Mouse (Mus musculus) hindbrain, embryonic 14.5 days (tissue): ENCODE data around the gene Tulp2. TPM values are rescaled to one million over a fixed set of nuclear protein-coding genes. Genes with fewer than 3 reads are reported as not detected.

Source experiments
- ATAC-seq: fragments of 200-750 bp; cut with Nextera tagmentation; 2 replicates; pipeline ENCODE4 v1.8.0; 2017; ENCODE audit warnings: moderate number of reproducible peaks, mild to moderate bottlenecking, moderate TSS enrichment, moderate library complexity; ENCODE audit not compliant: low FRiP score
- DNase-seq: peaks from one replicate; pipeline ENCODE4 v3.0.0-alpha.2; 2015; ENCODE audit warnings: low spot score
- H3K27ac ChIP-seq: fragments of 300-500 bp; sonication (generic); 2 replicates; pipeline ENCODE4 v1.5.1; 2014; ENCODE audit warnings: mild to moderate bottlenecking, moderate library complexity
- H3K27me3 ChIP-seq: fragments of 300-500 bp; sonication (generic); 2 replicates; pipeline ENCODE4 v1.6.1; 2014; ENCODE audit warnings: mild to moderate bottlenecking, low read length, mixed read lengths; ENCODE audit not compliant: control insufficient read depth, insufficient read depth
- H3K36me3 ChIP-seq: fragments of 300-500 bp; sonication (generic); replicated peaks from 2 replicates; pipeline ENCODE4 v1.6.1; 2014; ENCODE audit not compliant: control insufficient read depth, insufficient read depth
- H3K4me1 ChIP-seq: fragments of 300-500 bp; sonication (generic); replicated peaks from 2 replicates; pipeline ENCODE4 v1.6.1; 2014; ENCODE audit warnings: antibody characterized with exemption, low read length, mixed read lengths; ENCODE audit not compliant: control insufficient read depth, insufficient read depth
- H3K4me2 ChIP-seq: fragments of 300-500 bp; sonication (generic); replicated peaks from 2 replicates; pipeline ENCODE4 v1.6.1; 2014; ENCODE audit warnings: mild to moderate bottlenecking, moderate library complexity
- H3K4me3 ChIP-seq: fragments of 300-500 bp; sonication (generic); replicated peaks from 2 replicates; pipeline ENCODE4 v1.5.1; 2014; ENCODE audit warnings: mild to moderate bottlenecking, low read length
- H3K9ac ChIP-seq: fragments of 300-500 bp; sonication (generic); 2 replicates; pipeline ENCODE4 v1.6.1; 2014
- H3K9me3 ChIP-seq: fragments of 300-500 bp; sonication (generic); 2 replicates; pipeline ENCODE4 v1.6.1; 2016; ENCODE audit warnings: low read length; ENCODE audit not compliant: control insufficient read depth
- WGBS: fragments of 180-500 bp; shearing (Covaris S2); extraction: QIAGEN DNeasy Blood & Tissue Kit; methylation state at CpG from one replicate; pipeline ENCODE4 v1.1.7; 2014; 5-methylcytosine and 5-hydroxymethylcytosine counted together
- polyA plus RNA-seq: library from polyadenylated mRNA; unstranded; fragments of >200 nt; fragmentation: Nextera tagmentation; extraction: Ambion mirVana; gene quantifications from 2 replicates; pipeline ENCODE4 v1.2.1, GENCODE M21; 2014

Tulp2 gene
- polyA plus RNA-seq, 1 experiment from 2014 or later: 0.35 TPM

DNA sequence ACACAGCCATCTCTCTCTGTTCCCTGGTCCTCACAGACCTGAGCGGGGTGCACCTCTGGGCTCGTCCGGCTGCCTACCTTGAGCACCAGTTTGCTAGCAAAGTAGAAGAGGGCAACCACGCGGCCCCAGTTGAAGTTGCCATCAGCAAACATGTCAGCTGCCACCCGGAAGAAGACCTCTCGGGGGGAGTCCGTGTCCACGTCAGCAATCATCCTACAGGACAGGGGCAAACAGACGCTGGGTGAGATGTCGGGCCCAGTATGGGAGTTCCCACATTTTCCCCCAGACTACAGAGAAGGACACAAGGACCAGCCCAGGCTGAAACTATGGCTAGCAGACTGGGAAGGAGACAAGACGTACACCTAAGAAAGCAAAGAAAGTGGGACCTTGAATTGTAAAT lies 16.6 kb upstream of the Tulp2 start:
- peaks cover 27% of the 10 kb centered on the region for H3K4me1 ChIP-seq
- H3K9me3 ChIP-seq: no peaks in the 10 kb centered on the region
- peaks cover 43% of the 10 kb centered on the region for H3K36me3 ChIP-seq
- H3K27ac ChIP-seq: no peak overlapping the region
- no peaks in the 10 kb centered on the region for H3K27me3 ChIP-seq
- WGBS: 96% methylated on average over 12 of the region's 12 CpGs
- no peak for DNase-seq
- H3K4me2 ChIP-seq: peak overlapping the region; percentile 95
- peak overlapping the region; percentile 88; the same call in 1 of the 2 replicates for H3K9ac ChIP-seq
- peak overlapping the region; percentile 86; the same call in 1 of the 2 replicates for H3K4me3 ChIP-seq
- ATAC-seq: no peak

DNA sequence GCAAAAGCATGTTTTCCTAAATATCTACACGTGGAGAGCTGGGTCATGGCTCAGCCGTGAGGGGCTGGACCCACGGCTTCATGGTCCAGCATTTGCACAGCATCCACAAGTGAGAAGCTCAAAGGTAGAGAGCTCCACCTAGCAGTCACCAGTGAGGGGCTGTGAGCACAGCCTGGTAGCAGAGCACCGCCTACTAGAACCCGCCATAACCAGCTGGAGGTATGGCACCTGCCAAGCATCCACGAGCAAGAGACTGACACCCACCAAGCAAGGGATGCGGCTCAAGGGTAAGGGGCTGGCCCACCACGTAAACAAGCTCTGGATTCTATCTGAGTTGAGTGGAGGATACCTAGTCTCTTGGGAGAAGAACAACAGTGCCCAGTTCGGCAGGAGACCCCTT lies 16.1 kb upstream of the Tulp2 start:
- no peaks in the 10 kb centered on the region for H3K27me3 ChIP-seq
- H3K9ac ChIP-seq: peak overlapping the region; percentile 88
- H3K36me3 ChIP-seq: peaks cover 43% of the 10 kb centered on the region
- WGBS: 81% methylated on average over 9 of the region's 9 CpGs
- peaks cover 22% of the 10 kb centered on the region for H3K4me1 ChIP-seq
- H3K9me3 ChIP-seq: no peaks in the 10 kb centered on the region
- H3K27ac ChIP-seq: no peak overlapping the region
- peak overlapping the region; percentile 95 for H3K4me2 ChIP-seq
- ATAC-seq (no peak), DNase-seq (no peak)
- H3K4me3 ChIP-seq: peak overlapping the region; percentile 86

DNA sequence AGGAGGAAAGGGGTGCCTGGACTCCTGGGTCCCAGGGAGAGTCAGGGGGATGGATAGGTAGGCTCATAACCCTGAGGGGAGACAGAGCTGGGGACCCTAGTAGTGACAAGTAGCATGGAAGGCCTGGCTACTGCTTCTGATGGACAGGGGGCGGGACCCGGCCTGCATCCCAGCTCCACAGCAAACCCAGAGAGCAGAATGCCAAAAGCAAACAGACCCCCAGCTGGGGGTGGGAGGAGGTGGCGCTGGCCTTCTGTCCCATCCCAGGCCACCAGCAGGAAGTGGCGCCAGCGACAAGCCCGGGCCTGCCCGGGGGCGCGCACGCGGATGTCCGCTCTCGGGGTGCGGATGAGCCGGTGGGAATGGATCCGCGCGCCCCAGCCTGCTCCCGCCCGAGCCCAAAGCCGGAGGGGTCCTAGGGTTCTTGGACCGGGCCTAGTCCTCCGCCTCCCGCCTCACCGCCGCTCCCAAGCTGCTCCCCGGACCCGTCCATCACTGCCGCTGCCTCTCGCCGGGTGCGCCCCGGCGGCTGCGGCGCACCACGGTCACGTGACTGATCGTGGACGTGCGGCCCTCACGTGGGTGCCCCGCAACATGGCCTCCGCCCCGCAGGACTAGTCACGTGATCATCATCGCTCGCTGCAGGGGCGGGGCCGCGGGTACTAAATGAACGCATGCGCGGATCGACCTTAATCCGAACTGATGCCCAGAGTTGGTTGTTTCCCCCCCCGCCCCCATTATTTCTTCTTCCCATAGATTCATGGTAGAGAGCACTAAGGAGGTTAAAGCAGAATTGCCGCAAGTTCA lies 15.2 kb upstream of the Tulp2 start, which contains the start of gene Bax:
TSS of gene Bax (minus strand) at position 616 of the 807 bp plus-strand sequence.
- Histone ChIP-seq H3K4me3 (peak within 1 kb of the TSS; percentile 86), H3K36me3 (peaks cover 42% of the 10 kb centered on the region), H3K4me2 (peak within 1 kb of the TSS; percentile 95), H3K27me3 (no peaks in the 10 kb centered on the region), H3K9me3 (no peaks in the 10 kb centered on the region), H3K27ac (peak within 1 kb of the TSS; percentile 72; the same call in 1 of the 2 replicates), H3K9ac (peak within 1 kb of the TSS; percentile 88), H3K4me1 (peaks cover 15% of the 10 kb centered on the region)
- under 1% methylated on average over 56 of the region's 58 CpGs for WGBS
- peak; percentile 80 for ATAC-seq
- DNase-seq: peak; percentile 98

DNA sequence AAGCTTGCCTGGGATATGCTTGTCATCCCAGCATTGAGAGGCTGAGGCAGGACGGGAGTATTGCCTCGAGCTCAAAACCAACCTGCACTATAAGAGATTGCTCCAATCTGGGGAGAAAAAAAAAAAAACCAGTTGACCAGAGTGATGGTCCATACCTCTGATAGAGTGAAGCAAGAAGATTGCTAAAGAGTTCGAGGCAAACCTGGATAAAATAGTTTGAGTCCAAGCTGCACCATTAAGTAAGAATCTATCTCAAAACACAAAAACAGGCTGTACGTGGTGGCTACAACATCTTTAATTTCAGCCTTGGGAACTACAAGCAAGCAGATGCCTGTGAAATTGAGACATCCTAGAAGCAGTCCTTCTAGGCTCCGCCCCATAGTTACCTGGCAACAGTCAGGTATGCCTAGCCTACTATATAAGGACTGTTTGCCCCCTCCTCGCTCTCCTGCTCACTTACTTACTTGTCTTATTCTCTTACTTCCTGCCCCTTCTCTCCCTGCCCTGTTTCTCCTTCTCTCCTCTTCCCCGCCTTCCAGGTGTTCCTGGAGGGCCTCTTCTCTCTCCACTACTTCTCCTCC lies 14.5 kb upstream of the Tulp2 start:
- ATAC-seq: no peak; the same call in 1 of the 2 replicates

DNA sequence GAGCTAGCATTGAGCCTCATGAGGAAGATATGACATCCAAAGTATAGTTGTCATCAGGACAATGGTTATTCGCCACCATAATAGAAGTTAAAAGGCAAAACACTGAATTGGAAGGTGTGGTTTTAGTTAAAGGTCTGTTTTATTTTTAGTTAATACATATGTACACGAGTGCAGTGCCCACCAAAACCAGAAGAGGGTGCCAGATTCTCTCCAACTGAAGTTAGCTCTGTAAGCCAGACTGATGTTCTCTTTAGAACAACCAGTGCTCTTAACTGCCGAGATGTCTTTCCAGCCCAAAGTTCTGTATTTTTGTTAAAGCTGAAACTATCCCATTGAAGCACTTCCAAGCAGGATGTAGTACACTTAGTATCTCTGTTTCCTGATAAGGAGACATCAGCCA lies 10.8 kb upstream of the Tulp2 start:
- H3K4me2 ChIP-seq: no peak overlapping the region
- H3K9ac ChIP-seq: no peak overlapping the region
- no peaks in the 10 kb centered on the region for H3K9me3 ChIP-seq
- no peak overlapping the region for H3K27ac ChIP-seq
- H3K4me1 ChIP-seq: peaks cover 6% of the 10 kb centered on the region
- WGBS: 12% methylated on average over 3 of the region's 3 CpGs
- no peaks in the 10 kb centered on the region for H3K27me3 ChIP-seq
- H3K4me3 ChIP-seq: no peak overlapping the region
- ATAC-seq: no peak
- peak; percentile 91 for DNase-seq
- no peaks in the 10 kb centered on the region for H3K36me3 ChIP-seq

More for the DNA sequence above, 14.5 kb upstream of the Tulp2 start:
- Histone ChIP-seq H3K36me3 (peaks cover 35% of the 10 kb centered on the region), H3K9ac (peak overlapping the region; percentile 88), H3K27ac (no peak overlapping the region), H3K9me3 (no peaks in the 10 kb centered on the region), H3K4me1 (peaks cover 15% of the 10 kb centered on the region), H3K4me3 (peak overlapping the region; percentile 86), H3K27me3 (no peaks in the 10 kb centered on the region), H3K4me2 (peak overlapping the region; percentile 95)
- 37% methylated on average over 7 of the region's 7 CpGs for whole genome bisulfite sequencing
- DNase-seq: no peak

DNA sequence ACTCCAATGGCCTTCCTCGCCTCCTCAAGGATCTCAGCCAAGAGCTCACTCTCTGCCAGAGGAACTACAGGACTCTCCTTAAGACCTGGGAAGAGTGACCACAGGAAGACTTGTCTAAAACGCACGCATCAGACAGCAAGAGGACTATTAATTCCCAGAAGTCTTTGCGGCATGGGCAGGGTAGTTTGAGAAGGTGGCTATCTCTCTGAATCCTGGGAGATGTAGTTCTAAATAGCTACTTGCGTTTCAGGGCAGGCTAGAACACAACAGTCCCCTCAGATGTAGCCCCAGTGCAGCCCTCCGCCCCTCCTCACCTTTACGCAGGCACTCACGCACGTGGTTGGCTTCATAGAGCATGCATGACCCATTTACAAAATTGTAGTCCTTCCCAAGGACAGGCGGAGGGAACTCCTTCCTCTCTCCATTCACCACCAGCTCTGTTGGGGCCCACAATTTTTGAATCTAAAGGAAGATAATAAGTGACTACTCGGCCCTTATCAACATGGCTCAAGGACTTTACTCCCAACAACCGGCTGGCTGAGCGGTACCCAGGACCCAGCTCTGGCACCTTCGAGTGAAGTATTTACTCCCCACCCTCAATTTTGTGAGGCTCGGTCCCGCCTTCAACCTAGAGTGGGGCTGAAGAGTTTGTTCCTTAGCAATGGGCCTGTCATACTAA lies 6.2 kb upstream of the Tulp2 start:
- ATAC-seq (no peak), DNase-seq (no peak)
- Histone ChIP-seq H3K36me3 (no peaks in the 10 kb centered on the region), H3K27me3 (no peaks in the 10 kb centered on the region), H3K4me1 (no peaks in the 10 kb centered on the region), H3K4me3 (no peak overlapping the region), H3K4me2 (peak overlapping the region; percentile 33; the same call in 1 of the 2 replicates), H3K9me3 (no peaks in the 10 kb centered on the region), H3K9ac (no peak overlapping the region), H3K27ac (no peak overlapping the region)
- WGBS: 79% methylated on average over 16 of the region's 16 CpGs

DNA sequence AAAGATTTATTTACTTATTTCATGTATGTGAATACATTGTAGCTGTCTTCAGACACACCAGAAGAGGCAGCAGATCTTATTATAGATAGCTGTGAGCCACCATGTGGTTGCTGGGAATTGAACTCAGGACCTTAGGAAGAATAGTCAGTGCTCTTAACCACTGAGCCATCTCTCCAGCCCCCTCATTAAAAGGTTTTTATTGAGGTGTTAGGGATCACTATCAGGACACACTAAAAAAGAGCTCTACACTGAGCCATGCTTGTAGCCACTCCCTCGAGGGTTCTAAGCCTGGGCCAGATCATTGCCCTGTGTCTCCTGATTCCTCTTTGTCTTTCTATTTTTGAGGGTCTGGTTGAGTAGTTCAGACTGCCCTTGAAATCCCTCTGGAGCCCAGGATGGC lies 5.2 kb upstream of the Tulp2 start:
- DNase-seq (no peak), ATAC-seq (no peak)
- H3K36me3 ChIP-seq: no peaks in the 10 kb centered on the region
- H3K27me3 ChIP-seq: no peaks in the 10 kb centered on the region
- no peak overlapping the region for H3K4me3 ChIP-seq
- 63% methylated on average over 1 of the region's 1 CpGs for WGBS
- no peak overlapping the region for H3K27ac ChIP-seq
- H3K9me3 ChIP-seq: no peaks in the 10 kb centered on the region
- no peak overlapping the region for H3K9ac ChIP-seq
- no peaks in the 10 kb centered on the region for H3K4me1 ChIP-seq
- no peak overlapping the region for H3K4me2 ChIP-seq

DNA sequence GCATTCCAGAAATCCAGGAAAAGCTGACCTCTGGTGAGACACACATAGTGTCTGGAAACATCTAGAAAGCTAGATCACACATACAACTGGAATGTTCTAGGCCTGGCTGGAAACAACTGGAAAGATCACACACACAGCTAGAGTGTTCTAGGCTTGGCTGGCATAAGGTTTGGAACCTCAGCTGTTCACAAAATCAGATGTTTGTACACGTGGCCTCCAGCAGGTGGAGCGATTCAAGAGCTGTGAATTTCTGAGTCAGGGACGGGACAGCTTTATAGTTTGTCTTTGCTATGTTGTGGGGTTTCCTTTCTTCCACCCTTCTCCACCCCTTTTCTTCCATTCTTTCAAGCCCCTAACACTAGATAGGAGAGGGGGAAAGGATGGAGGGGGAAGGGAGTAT lies 4.7 kb upstream of the Tulp2 start:
- WGBS: 18% methylated on average over 3 of the region's 3 CpGs

DNA sequence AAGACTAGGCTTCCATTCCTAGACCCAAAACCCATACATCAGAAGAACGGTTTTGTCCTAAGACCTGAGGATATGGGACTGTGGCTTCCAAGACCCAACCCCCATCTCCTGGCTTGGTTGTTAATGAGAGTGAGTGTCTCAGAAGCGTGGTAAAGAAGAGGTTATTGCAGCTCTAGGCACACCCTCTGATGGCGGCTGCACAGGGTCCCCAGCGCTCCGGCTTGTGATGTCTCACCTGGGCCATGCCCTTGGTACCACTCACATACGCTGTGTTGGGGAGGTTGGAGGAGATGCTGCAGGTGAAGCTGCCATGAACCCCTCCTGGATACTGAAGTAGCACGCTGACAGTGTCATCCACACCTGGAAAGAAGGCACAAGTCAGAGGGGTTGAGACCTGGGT lies 2.9 kb upstream of the Tulp2 start:
- 98% methylated on average over 7 of the region's 7 CpGs for WGBS
- ATAC-seq: no peak
- H3K36me3 ChIP-seq: no peaks in the 10 kb centered on the region

More for the DNA sequence above, 4.7 kb upstream of the Tulp2 start:
- H3K27me3 ChIP-seq: no peaks in the 10 kb centered on the region
- H3K27ac ChIP-seq: no peak overlapping the region
- H3K36me3 ChIP-seq: no peaks in the 10 kb centered on the region
- H3K4me1 ChIP-seq: no peaks in the 10 kb centered on the region
- DNase-seq (peak; percentile 76), ATAC-seq (no peak; the same call in 1 of the 2 replicates)
- H3K4me2 ChIP-seq: no peak overlapping the region
- H3K9ac ChIP-seq: no peak overlapping the region
- H3K9me3 ChIP-seq: no peaks in the 10 kb centered on the region
- H3K4me3 ChIP-seq: no peak overlapping the region

More for the DNA sequence above, 2.9 kb upstream of the Tulp2 start:
- Histone ChIP-seq H3K9me3 (no peaks in the 10 kb centered on the region), H3K4me3 (no peak overlapping the region), H3K27me3 (no peaks in the 10 kb centered on the region), H3K4me1 (no peaks in the 10 kb centered on the region), H3K4me2 (no peak overlapping the region), H3K9ac (no peak overlapping the region), H3K27ac (no peak overlapping the region)
- no peak for DNase-seq
